Mouse (Mus musculus): ENCODE results near the gene Pafah1b2.

The Pafah1b2 gene

GRCm38 (mm10) chr9:45944506-45945400 lies 67.7 kb downstream of the Pafah1b2 start:
- CTCF ChIA-PET, result interaction anchor here (0.6 to 1.2 kb wide), 4 partner anchors 9 to 345 kb away, joined by 3 to 4 read pairs (median 3); partner anchors contain the start of gene Sidt2

DNA sequence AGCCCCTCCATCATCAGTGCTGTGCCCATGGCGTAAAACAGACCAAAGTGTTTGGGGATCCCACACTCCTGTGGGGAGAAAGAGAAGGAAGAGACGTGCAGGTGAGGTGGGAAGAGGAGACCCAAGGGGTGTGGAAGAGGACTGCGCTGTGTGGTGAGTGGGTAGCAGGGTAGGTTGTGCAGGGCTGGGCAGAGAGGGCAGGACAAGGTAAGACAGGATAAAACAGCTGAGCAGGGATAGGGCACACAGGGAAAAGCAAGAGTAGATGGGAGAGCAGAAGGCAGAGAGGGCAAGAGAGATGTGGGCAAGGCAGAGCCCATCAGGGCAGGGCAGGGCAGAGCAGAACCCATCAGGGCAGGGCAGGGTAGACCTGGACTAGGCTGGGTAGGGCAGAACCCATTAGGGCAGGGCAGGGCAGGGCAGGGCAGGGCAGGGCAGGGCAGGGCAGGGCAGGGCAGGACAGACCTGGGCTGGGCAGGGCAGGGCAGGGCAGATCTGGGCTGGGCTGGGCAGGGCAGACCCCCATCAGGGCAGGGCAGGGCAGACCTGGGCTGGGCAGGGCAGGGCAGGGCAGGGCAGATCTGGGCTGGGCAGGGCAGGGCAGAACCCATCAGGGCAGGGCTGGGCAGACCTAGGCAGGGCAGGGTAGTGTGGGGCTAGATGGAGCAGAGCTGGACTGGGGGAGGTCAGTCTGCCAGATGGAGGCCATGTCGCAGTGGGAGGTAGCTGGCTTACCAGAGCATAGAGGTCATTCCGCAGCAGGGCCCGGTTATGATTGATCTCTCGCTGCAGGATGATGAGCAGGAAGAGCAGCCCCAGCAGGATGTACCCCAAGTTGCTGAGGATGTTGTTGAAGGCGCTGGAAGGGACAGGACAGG lies 68.6 kb downstream of the Pafah1b2 start:
- CTCF ChIA-PET, result interaction anchor here (0.7 kb wide), 1 partner anchor 346 kb away, joined by 3 read pairs; no protein-coding TSS in a partner anchor

GRCm38 (mm10) chr9:45942916-45943315 lies 69.6 kb downstream of the Pafah1b2 start:
- CTCF ChIA-PET, result no interaction called here

GRCm38 (mm10) chr9:45942464-45942863 lies 70.0 kb downstream of the Pafah1b2 start:
- CTCF ChIA-PET, result no interaction called here

DNA sequence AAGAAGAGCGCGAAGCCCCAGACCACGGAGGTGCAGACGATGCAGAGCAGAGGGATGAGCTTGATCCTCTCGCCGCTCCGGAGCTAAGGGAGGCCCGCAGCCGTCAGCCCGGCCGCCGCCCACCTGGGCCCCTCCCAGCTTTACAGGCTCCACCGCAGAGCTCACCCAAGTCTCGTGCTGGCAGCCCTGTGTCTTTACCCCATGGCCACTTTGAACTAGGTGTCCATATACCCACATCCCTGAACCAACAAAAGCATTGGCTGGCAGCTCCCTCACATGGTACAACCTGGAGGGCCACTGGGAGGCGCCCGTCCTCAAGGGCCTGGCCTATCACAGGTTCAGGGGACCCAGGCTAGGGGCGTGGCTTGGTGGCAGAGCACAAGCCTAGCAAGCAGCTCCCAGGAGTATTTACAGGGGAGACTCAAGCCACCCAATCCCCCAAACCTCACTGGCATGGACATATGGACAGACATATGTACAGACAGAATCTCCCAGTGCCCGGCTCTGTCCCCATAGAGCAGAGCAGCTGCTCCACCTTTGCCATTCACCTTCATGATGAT lies 71.1 kb downstream of the Pafah1b2 start:
- CTCF ChIA-PET, result interaction anchor here (0.9 kb wide), 1 partner anchor 29 kb away, joined by 3 read pairs; no protein-coding TSS in a partner anchor

DNA sequence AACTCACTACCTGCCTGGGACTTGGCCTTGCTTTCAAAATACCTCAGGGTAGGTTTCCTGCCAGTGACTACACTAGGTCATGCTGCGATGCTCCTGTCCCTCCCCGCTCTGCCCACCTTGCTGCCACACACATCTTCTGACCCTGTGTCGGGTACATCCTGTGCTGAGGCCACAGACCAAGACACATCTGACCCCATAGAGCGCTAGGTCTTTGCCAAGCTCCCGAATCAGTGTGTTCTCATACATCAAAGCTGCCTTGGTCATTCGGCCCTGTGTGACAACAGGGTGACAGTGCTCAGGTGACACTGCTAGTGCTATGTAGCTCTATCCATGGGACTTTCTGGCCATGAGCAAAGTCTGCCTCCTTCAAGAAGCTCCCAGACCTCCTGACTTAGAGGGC lies 72.7 kb downstream of the Pafah1b2 start:
- CTCF ChIA-PET, result interaction anchor here (1.3 kb wide), 1 partner anchor 16 kb away, joined by 3 read pairs; no protein-coding TSS in a partner anchor

DNA sequence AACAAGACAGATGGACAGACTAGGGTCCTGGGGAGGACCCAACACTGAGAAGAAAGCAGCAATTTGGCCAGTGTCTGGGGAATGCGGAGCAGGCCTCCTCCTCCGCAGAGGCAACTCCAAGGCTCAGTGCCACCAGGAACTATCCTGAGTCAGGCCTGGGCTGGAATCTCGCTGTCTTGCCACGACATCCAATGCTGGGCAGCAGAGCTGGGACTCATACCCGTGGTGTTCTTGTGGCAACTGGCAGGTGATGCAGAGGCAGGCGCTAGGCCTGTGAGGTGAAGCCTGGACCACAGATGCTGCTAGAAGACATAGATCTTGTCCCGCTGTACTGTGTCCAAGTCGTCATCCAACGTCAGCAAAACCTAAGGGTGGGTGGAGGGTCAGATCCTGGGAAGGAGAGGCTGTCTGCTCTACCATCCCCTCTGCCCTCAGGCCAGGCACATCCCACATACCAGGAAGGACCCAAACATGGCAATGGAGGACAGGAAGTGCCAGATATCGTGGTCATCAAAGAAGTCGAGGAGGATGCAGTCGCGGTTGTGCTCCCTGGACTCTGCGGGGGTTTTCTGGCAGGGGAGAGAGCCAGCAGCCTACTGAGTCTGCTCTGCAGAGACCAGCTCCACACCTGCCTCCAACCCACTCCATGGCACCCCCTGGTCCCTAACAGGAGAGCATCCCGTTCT lies 73.4 kb downstream of the Pafah1b2 start:
- CTCF ChIA-PET, result interaction anchor here (1.3 kb wide), 1 partner anchor 17 kb away, joined by 3 read pairs; no protein-coding TSS in a partner anchor

- CTCF ChIA-PET, result interaction anchor here (0.6 kb wide), 1 partner anchor 107 kb away, joined by 3 read pairs; no protein-coding TSS in a partner anchor
Measured at GRCm38 (mm10) chr9:45938088-45938487, 74.4 kb downstream of the Pafah1b2 start.

- CTCF ChIA-PET, result interaction anchor here (0.5 kb wide), 1 partner anchor 49 kb away, joined by 4 read pairs; no protein-coding TSS in a partner anchor
Measured at GRCm38 (mm10) chr9:45936883-45937282, 75.6 kb downstream of the Pafah1b2 start.

- CTCF ChIA-PET, result interaction anchor here (0.6 kb wide), 1 partner anchor 57 kb away, joined by 3 read pairs; no protein-coding TSS in a partner anchor
Measured at GRCm38 (mm10) chr9:45935628-45936210, 76.8 kb downstream of the Pafah1b2 start, which contains the start of gene Tagln. Tagln (minus strand) TSS chr9:45936058.

- CTCF ChIA-PET, result no interaction called here
Measured at GRCm38 (mm10) chr9:45932571-45933415, 79.7 kb downstream of the Pafah1b2 start.

DNA sequence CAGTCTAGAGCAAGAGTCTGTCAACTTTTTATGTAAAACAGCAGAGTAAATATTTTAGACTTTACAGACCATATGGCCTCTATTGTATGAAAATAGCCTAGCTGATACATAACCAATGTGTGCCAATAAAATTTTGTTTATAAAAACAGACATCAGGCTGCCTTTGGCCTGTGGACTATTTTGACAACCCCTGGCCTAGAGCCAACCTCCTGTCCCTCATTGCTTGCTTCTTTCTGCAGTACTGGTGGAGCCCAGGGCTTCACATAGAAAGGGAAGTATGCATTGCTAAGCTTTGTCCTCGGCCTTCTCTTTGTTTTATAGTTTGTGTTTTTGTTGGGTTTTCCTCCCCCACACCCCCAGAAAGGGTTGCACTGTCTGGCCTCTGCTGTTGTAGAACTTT lies 80.5 kb downstream of the Pafah1b2 start:
- CTCF ChIA-PET, result no interaction called here

DNA sequence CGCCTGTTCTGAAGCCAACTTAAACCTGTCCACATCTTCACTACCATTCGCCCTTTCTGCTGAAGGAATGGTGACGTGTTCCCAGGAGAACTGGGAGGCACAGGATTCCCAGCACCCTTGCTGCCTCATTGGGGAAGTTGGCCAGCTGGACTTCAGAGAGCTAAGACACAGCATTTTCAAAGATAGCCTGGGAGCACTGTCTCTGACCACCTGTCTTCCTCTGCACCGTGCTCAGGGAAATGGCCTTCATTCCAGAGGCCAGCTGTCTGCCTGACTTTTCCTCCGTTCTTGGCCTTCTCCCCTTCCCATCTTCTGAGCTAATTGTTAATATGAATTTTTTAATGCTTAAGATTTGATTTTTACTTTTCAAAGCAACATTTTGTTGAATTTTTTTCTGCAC lies 83.2 kb downstream of the Pafah1b2 start:
- CTCF ChIA-PET, result no interaction called here

GRCm38 (mm10) chr9:45919895-45920294 lies 92.6 kb downstream of the Pafah1b2 start:
- CTCF ChIA-PET, result no interaction called here

- CTCF ChIA-PET, result no interaction called here
Measured at GRCm38 (mm10) chr9:45917041-45917934, 95.2 kb downstream of the Pafah1b2 start.

DNA sequence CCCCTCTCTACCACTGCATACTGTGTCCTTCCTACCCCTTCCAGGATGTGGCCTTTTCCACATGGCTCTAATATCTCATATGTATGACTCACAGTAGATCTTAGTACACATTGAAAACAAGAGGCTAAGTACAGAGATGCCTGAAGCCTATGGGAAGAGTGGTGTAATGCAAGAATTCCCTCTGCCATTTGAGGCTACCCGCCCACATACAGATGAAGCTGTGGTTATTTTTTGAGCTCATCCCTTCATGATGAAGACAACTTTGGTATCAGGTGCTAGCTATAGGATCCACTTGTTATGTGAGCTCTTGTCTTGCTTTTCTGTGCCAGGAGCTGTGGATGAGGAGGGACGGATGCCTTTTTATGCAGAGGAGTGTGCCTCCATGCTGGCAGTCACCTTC lies 96.8 kb downstream of the Pafah1b2 start:
- CTCF ChIA-PET, result no interaction called here
